Mouse (Mus musculus) hindbrain, postnatal 0 days (tissue): ENCODE measurements around the gene Fam214b. TPM values are rescaled to one million over a fixed set of nuclear protein-coding genes. Genes with fewer than 3 reads are reported as not detected.
"Not testable (repeated sequence)": the region's sequence is repeated elsewhere in the genome, so short reads cannot be mapped to it uniquely, and the experiment has no call there.

Source experiments
- ATAC-seq: fragments of 200-750 bp; cut with Nextera tagmentation; 2 replicates; pipeline ENCODE4 v1.8.0; 2017; ENCODE audit warnings: mild to moderate bottlenecking, moderate TSS enrichment, moderate library complexity
- DNase-seq: peaks from one replicate; pipeline ENCODE4 v3.0.0-alpha.2; 2015; ENCODE audit warnings: low spot score
- H3K27ac ChIP-seq: fragments of 300-500 bp; sonication (generic); 2 replicates; pipeline ENCODE4 v1.5.1; 2014; ENCODE audit warnings: mild to moderate bottlenecking
- H3K27me3 ChIP-seq: fragments of 300-500 bp; sonication (generic); 2 replicates; pipeline ENCODE4 v1.6.1; 2014; ENCODE audit warnings: low read length, mixed read lengths; ENCODE audit not compliant: insufficient read depth
- H3K36me3 ChIP-seq: fragments of 300-500 bp; sonication (generic); 2 replicates; pipeline ENCODE4 v1.6.1; 2014; ENCODE audit warnings: low read length, mixed read lengths; ENCODE audit not compliant: insufficient read depth
- H3K4me1 ChIP-seq: fragments of 300-500 bp; sonication (generic); 2 replicates; pipeline ENCODE4 v1.6.1; 2014; ENCODE audit warnings: antibody characterized with exemption, low read length, mixed read lengths; ENCODE audit not compliant: insufficient read depth
- H3K4me2 ChIP-seq: fragments of 300-500 bp; sonication (generic); 2 replicates; pipeline ENCODE4 v1.6.1; 2014; ENCODE audit warnings: low read depth, mild to moderate bottlenecking, low read length, moderate library complexity, mixed read lengths
- H3K4me3 ChIP-seq: fragments of 300-500 bp; sonication (generic); 2 replicates; pipeline ENCODE4 v1.5.1; 2014; ENCODE audit warnings: low read length
- H3K9ac ChIP-seq: fragments of 300-500 bp; sonication (generic); replicated peaks from 2 replicates; pipeline ENCODE4 v1.6.1; 2014; ENCODE audit warnings: mild to moderate bottlenecking, low read length, moderate library complexity, mixed read lengths
- H3K9me3 ChIP-seq: fragments of 300-500 bp; sonication (generic); 2 replicates; pipeline ENCODE4 v1.6.1; 2016; ENCODE audit warnings: low read length, mixed read lengths
- CTCF ChIP-seq: IDR thresholded peaks from 2 replicates; pipeline ENCODE4 v1.5.1; 2016; ENCODE audit warnings: antibody characterized with exemption, control low read depth, low read depth
- WGBS: fragments of 180-500 bp; shearing (Covaris S2); extraction: QIAGEN DNeasy Blood & Tissue Kit; methylation state at CpG from one replicate; pipeline ENCODE4 v1.1.7; 2014; 5-methylcytosine and 5-hydroxymethylcytosine counted together
- polyA plus RNA-seq: library from polyadenylated mRNA; unstranded; fragments of >200 nt; fragmentation: Nextera tagmentation; extraction: Ambion mirVana; gene quantifications from 2 replicates; pipeline ENCODE4 v1.2.1, GENCODE M21; 2015
- total RNA-seq: library from RNA; depleted of rRNA; stranded (reverse); fragments of >200 nt; gene quantifications from 2 replicates; pipeline ENCODE4 v1.2.3, GENCODE M21; 2014; rRNA removed

Gene Fam214b
- total and polyA plus RNA-seq, 2 experiments from 2014 or later = 25.0 to 36.0 TPM

DNA sequence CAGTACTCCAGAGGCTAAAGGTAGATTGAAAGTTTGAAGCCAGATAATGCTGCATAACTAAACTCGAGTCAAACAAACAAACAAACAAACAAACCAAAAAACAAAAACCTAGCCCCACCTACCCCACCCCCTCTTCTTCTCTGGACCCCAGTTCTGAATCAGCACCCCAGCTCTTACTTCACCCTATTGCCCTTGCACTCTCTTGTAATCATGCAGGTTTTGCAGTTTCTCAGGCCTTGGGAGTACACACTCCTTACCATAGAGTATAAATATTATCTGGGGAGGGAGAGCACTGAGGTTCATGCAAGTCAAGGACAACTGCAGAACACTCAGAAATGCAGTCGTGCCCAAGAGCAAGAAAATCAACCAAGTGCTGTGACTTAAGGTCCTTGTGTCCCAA is 44.7 kb downstream of the Fam214b start:
- no peak overlapping the region for H3K4me2 ChIP-seq
- DNase-seq (no peak), ATAC-seq (no peak)
- peak overlapping the region; percentile 73 for H3K27ac ChIP-seq
- WGBS = 90% methylated on average over 2 of the region's 2 CpGs
- no peak overlapping the region for H3K4me3 ChIP-seq
- H3K36me3 ChIP-seq = no peaks in the 10 kb centered on the region
- no peaks in the 10 kb centered on the region for H3K9me3 ChIP-seq
- no peak for TF ChIP-seq CTCF
- no peaks in the 10 kb centered on the region for H3K27me3 ChIP-seq
- H3K9ac ChIP-seq = no peak overlapping the region
- peaks cover 16% of the 10 kb centered on the region for H3K4me1 ChIP-seq

DNA sequence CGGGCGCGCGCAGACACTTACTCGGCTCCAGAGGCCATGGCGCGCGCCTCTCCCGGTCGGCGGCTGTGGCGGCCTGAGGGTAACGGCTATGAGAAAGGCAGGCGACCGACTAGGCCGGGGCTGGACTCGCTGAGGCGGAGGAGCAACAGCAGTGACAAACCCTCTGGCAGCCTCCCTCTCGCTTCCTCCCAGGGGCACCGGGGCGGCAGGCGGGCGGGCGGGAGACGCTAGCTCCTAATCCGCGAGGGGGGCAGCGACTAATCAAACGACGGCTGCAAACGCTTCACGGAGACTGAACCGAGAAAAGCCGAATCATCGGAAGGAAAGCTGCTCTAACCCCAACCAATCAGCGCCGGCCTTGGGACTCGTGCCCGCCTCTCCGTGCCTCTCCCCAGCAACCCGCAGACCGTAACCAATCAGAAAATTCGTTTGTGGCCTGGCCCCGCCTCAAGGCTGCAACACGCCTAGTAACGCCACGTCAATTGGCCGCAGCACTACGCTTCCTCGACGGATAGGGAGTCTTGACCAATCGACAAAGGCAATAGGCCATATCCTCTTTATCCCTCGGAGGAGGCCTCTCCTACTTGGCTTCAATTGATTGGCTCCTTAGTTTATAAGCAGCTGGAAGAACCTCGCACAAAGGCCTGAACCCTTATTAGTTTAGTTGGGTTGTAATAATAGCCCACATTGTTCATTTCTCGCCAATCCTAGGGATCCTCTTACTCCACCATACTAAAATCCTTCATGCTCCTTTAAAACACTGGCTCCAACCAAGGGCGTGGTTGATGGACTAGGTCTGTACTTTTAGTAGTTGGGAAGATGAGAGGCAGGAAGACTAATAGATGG is 45.7 kb downstream of the Fam214b start, which contains the start of gene Vcp:
Vcp (minus strand) TSS at position 367 of the 846 bp plus-strand sequence.
- Histone ChIP-seq H3K4me2 (peak within 1 kb of the TSS; percentile 93), H3K4me3 (peak within 1 kb of the TSS; percentile 96), H3K4me1 (peaks cover 16% of the 10 kb centered on the region), H3K27ac (peak within 1 kb of the TSS; percentile 99), H3K9ac (peak within 1 kb of the TSS; percentile 97)
- ATAC-seq (peak; percentile 99), DNase-seq (peak; percentile 99)
- H3K36me3 ChIP-seq, H3K27me3 ChIP-seq, H3K9me3 ChIP-seq: not testable (repeated sequence)
- WGBS = 1% methylated on average over 46 of the region's 56 CpGs

GRCm38 (mm10) chr4:42999451-43000140 is 46.4 kb downstream of the Fam214b start:
- ATAC-seq = peak; percentile 68
- TF ChIP-seq CTCF = peak; percentile 34

DNA sequence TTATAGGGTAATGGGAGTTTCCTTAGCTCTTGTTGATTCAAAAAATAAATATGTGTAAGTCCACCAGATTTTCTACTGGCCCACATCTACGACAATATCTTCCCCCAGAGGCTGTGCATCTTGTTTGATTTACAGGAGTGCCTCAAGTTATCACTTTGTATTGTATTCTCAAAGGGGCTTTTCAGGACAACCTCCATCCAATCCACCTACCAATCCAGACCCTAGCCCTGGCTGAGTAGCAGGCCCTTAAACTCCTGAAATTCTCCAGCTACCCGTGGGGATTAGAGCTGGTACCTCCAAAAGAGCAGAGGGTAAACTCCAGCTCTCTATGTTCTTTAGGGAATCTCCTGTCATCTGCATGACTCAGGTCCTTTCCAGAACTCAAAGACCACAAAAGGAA is 48.0 kb downstream of the Fam214b start:
- peak overlapping the region; percentile 96; the same call in 1 of the 2 replicates for H3K4me3 ChIP-seq
- WGBS = 71% methylated on average over 2 of the region's 2 CpGs
- H3K27me3 ChIP-seq = no peaks in the 10 kb centered on the region
- no peak for DNase-seq
- H3K4me2 ChIP-seq = peak overlapping the region; percentile 93
- ATAC-seq = no peak
- peaks cover 16% of the 10 kb centered on the region for H3K4me1 ChIP-seq
- no peak overlapping the region for H3K27ac ChIP-seq
- H3K36me3 ChIP-seq = peaks cover 23% of the 10 kb centered on the region
- H3K9me3 ChIP-seq = no peaks in the 10 kb centered on the region
- TF ChIP-seq CTCF = no peak
- H3K9ac ChIP-seq = 0 out of 2 replicates have a peak overlapping the region, but pooled peaks have one; percentile 97

More at GRCm38 (mm10) chr4:42999451-43000140, 46.4 kb downstream of the Fam214b start:
- WGBS = under 1% methylated on average over 50 of the region's 51 CpGs
- Histone ChIP-seq H3K9me3 (no peaks in the 10 kb centered on the region), H3K36me3 (peaks cover 7% of the 10 kb centered on the region; the same call in 1 of the 2 replicates), H3K27ac (peak overlapping the region; percentile 99), H3K4me1 (peaks cover 16% of the 10 kb centered on the region), H3K27me3 (no peaks in the 10 kb centered on the region), H3K9ac (peak overlapping the region; percentile 97), H3K4me3 (peak overlapping the region; percentile 96), H3K4me2 (peak overlapping the region; percentile 93)
- DNase-seq = peak; percentile 77

GRCm38 (mm10) chr4:42988296-42988695 is 57.7 kb downstream of the Fam214b start:
- 87% methylated on average over 1 of the region's 1 CpGs for WGBS
- peaks cover 88% of the 10 kb centered on the region for H3K36me3 ChIP-seq
- TF ChIP-seq CTCF = peak; percentile 13; the same call in 1 of the 2 replicates
- no peak overlapping the region for H3K4me2 ChIP-seq
- no peak for DNase-seq
- H3K4me3 ChIP-seq = no peak overlapping the region
- no peaks in the 10 kb centered on the region for H3K27me3 ChIP-seq
- ATAC-seq = no peak
- H3K9me3 ChIP-seq = no peaks in the 10 kb centered on the region
- no peak overlapping the region for H3K9ac ChIP-seq
- H3K27ac ChIP-seq = no peak overlapping the region
- no peaks in the 10 kb centered on the region for H3K4me1 ChIP-seq

Other genes starting within 250 kb of the Fam214b start
- 0.07 TPM in 1 of 2 replicates, not detected in the other for gene Fam205a1, start 192.3 kb downstream of the Fam214b start, total RNA-seq
- gene Fam205a1, start 192.3 kb downstream of the Fam214b start, polyA plus RNA-seq = 0.15 TPM in 1 of 2 replicates, not detected in the other
- gene Gm12394, start 189.4 kb downstream of the Fam214b start, total RNA-seq = 0.05 TPM in 1 of 2 replicates, not detected in the other
- gene Gm12394, start 189.4 kb downstream of the Fam214b start, polyA plus RNA-seq = 0.55 and 0.68 TPM in 2 replicates
- not detected in 2 replicates for gene Fam205c, start 172.0 kb downstream of the Fam214b start, total RNA-seq
- 4.7 TPM in 2 replicates for gene Fam205c, start 172.0 kb downstream of the Fam214b start, polyA plus RNA-seq
- gene Phf24, start 129.6 kb downstream of the Fam214b start, total RNA-seq = 123 and 130 TPM in 2 replicates
- 33.9 and 38.6 TPM in 2 replicates for gene Phf24, start 129.6 kb downstream of the Fam214b start, polyA plus RNA-seq
- 88.0 and 96.9 TPM in 2 replicates for gene Dnajb5, start 96.4 kb downstream of the Fam214b start, total RNA-seq
- 28.1 and 33.4 TPM in 2 replicates for gene Dnajb5, start 96.4 kb downstream of the Fam214b start, polyA plus RNA-seq
- gene 1700022I11Rik, start 76.6 kb downstream of the Fam214b start, total RNA-seq = not detected in 2 replicates
- gene 1700022I11Rik, start 76.6 kb downstream of the Fam214b start, polyA plus RNA-seq = 0.37 and 0.60 TPM in 2 replicates
- gene Vcp, start 45.7 kb downstream of the Fam214b start, total RNA-seq = 187 and 191 TPM in 2 replicates
- gene Vcp, start 45.7 kb downstream of the Fam214b start, polyA plus RNA-seq = 445 and 455 TPM in 2 replicates
- 10.5 and 13.1 TPM in 2 replicates for gene Fancg, start 35.7 kb downstream of the Fam214b start, total RNA-seq
- gene Fancg, start 35.7 kb downstream of the Fam214b start, polyA plus RNA-seq = 14.2 and 14.5 TPM in 2 replicates
- 27.7 and 33.4 TPM in 2 replicates for gene Pigo, start 20.4 kb downstream of the Fam214b start, total RNA-seq
- gene Pigo, start 20.4 kb downstream of the Fam214b start, polyA plus RNA-seq = 20.8 and 22.1 TPM in 2 replicates
- 86.2 and 118 TPM in 2 replicates for gene Stoml2, start 14.5 kb downstream of the Fam214b start, total RNA-seq
- 256 and 272 TPM in 2 replicates for gene Stoml2, start 14.5 kb downstream of the Fam214b start, polyA plus RNA-seq
- 40.4 and 41.8 TPM in 2 replicates for gene Unc13b, start 12.7 kb upstream of the Fam214b start, total RNA-seq
- gene Unc13b, start 12.7 kb upstream of the Fam214b start, polyA plus RNA-seq = 6.6 TPM in 2 replicates
- 0.32 and 2.4 TPM in 2 replicates for gene Atp8b5, start 220.9 kb upstream of the Fam214b start, total RNA-seq
- gene Atp8b5, start 220.9 kb upstream of the Fam214b start, polyA plus RNA-seq = 0.44 and 0.54 TPM in 2 replicates